Mouse (Mus musculus) limb, embryonic 10.5 days (tissue): ENCODE results near the gene Gypa. TPM values are rescaled to one million over a fixed set of nuclear protein-coding genes. Genes with fewer than 3 reads are reported as not detected.

ENCODE experiments used
- polyA plus RNA-seq: library from polyadenylated mRNA; unstranded; fragments of >200 nt; fragmentation: Nextera tagmentation; extraction: Ambion mirVana; gene quantifications from 2 replicates; pipeline ENCODE4 v1.2.1, GENCODE M21; 2016

Gene Gypa
- polyA plus RNA-seq, 1 experiment from 2014 or later = 12.5 TPM

Other genes starting within 250 kb of the Gypa start
- gene Frem3, start 117.3 kb downstream of the Gypa start, polyA plus RNA-seq = 0.03 TPM in 2 replicates
- 98.8 and 110 TPM in 2 replicates for gene Smarca5, start 245.7 kb downstream of the Gypa start, polyA plus RNA-seq